Mouse (Mus musculus) intestine, embryonic 16.5 days (tissue): Measurements from ENCODE around the gene Fam166b. TPM values are rescaled to one million over a fixed set of nuclear protein-coding genes. Genes with fewer than 3 reads are reported as not detected.

Source experiments
- ATAC-seq: fragments of 200-750 bp; cut with Nextera tagmentation; 2 replicates; pipeline ENCODE4 v1.8.0; 2017; ENCODE audit warnings: moderate TSS enrichment, moderate library complexity
- H3K27ac ChIP-seq: fragments of 300-500 bp; sonication (generic); 2 replicates; pipeline ENCODE4 v1.5.1; 2014; ENCODE audit warnings: mild to moderate bottlenecking, low read length
- H3K27me3 ChIP-seq: fragments of 300-500 bp; sonication (generic); replicated peaks from 2 replicates; pipeline ENCODE4 v1.6.1; 2014; ENCODE audit warnings: low read length, control low read depth, mixed read lengths; ENCODE audit not compliant: control insufficient read depth, insufficient read depth
- H3K36me3 ChIP-seq: fragments of 300-500 bp; sonication (generic); 2 replicates; pipeline ENCODE4 v1.6.1; 2014; ENCODE audit warnings: low read length, control low read depth; ENCODE audit not compliant: control insufficient read depth, insufficient read depth
- H3K4me1 ChIP-seq: fragments of 300-500 bp; sonication (generic); 2 replicates; pipeline ENCODE4 v1.6.1; 2014; ENCODE audit warnings: low read length, control low read depth, mixed read lengths; ENCODE audit not compliant: control insufficient read depth, insufficient read depth
- H3K4me2 ChIP-seq: fragments of 300-500 bp; sonication (generic); 2 replicates; pipeline ENCODE4 v1.6.1; 2014; ENCODE audit warnings: low read depth, low read length, control low read depth
- H3K4me3 ChIP-seq: fragments of 300-500 bp; sonication (generic); 2 replicates; pipeline ENCODE4 v1.5.1; 2014; ENCODE audit warnings: mild to moderate bottlenecking, low read length
- H3K9ac ChIP-seq: fragments of 300-500 bp; sonication (generic); 2 replicates; pipeline ENCODE4 v1.6.1; 2014; ENCODE audit warnings: low read depth, low read length
- H3K9me3 ChIP-seq: fragments of 300-500 bp; sonication (generic); 2 replicates; pipeline ENCODE4 v1.6.1; 2016; ENCODE audit warnings: low read length, control low read depth; ENCODE audit not compliant: control insufficient read depth
- WGBS: fragments of 180-500 bp; shearing (Covaris S2); extraction: QIAGEN DNeasy Blood & Tissue Kit; methylation state at CpG from one replicate; pipeline ENCODE4 v1.1.7; 2014; 5-methylcytosine and 5-hydroxymethylcytosine counted together
- polyA plus RNA-seq: library from polyadenylated mRNA; unstranded; fragments of >200 nt; fragmentation: Nextera tagmentation; extraction: Ambion mirVana; gene quantifications from 2 replicates; pipeline ENCODE4 v1.2.1, GENCODE M21; 2015

Fam166b gene
- polyA plus RNA-seq, 1 experiment from 2014 or later, result 0.10 TPM

- H3K27ac ChIP-seq, result peak overlapping the region; percentile 38
- H3K4me1 ChIP-seq, result peaks cover 47% of the 10 kb centered on the region
- H3K4me2 ChIP-seq, result peak overlapping the region; percentile 10; the same call in 1 of the 2 replicates
- H3K9ac ChIP-seq, result peak overlapping the region; percentile 2; the same call in 1 of the 2 replicates
- H3K36me3 ChIP-seq, result no peaks in the 10 kb centered on the region
- H3K4me3 ChIP-seq, result 0 out of 2 replicates have a peak overlapping the region, but pooled peaks have one; percentile 5
- H3K27me3 ChIP-seq, result no peaks in the 10 kb centered on the region
- no peak for ATAC-seq
- H3K9me3 ChIP-seq, result no peaks in the 10 kb centered on the region
- 77% methylated on average over 31 of the region's 31 CpGs for WGBS
Observed at GRCm38 (mm10) chr4:43399391-43400131, 29.4 kb downstream of the Fam166b start.

GRCm38 (mm10) chr4:43398829-43399331 is 30.1 kb downstream of the Fam166b start:
- H3K4me1 ChIP-seq, result peaks cover 53% of the 10 kb centered on the region
- H3K4me2 ChIP-seq, result peak overlapping the region; percentile 10; the same call in 1 of the 2 replicates
- H3K9me3 ChIP-seq, result no peaks in the 10 kb centered on the region
- no peaks in the 10 kb centered on the region for H3K36me3 ChIP-seq
- H3K9ac ChIP-seq, result 0 out of 2 replicates have a peak overlapping the region, but pooled peaks have one; percentile 2
- H3K27ac ChIP-seq, result peak overlapping the region; percentile 38
- no peak overlapping the region for H3K4me3 ChIP-seq
- ATAC-seq, result peak; percentile 14; the same call in 1 of the 2 replicates
- no peaks in the 10 kb centered on the region for H3K27me3 ChIP-seq
- 46% methylated on average over 17 of the region's 17 CpGs for WGBS

- H3K4me1 ChIP-seq, result peaks cover 56% of the 10 kb centered on the region
- H3K4me2 ChIP-seq, result no peak overlapping the region
- H3K9me3 ChIP-seq, result no peaks in the 10 kb centered on the region
- H3K27me3 ChIP-seq, result no peaks in the 10 kb centered on the region
- no peaks in the 10 kb centered on the region for H3K36me3 ChIP-seq
- no peak overlapping the region for H3K9ac ChIP-seq
- 65% methylated on average over 4 of the region's 4 CpGs for WGBS
- ATAC-seq, result no peak
- H3K27ac ChIP-seq, result 0 out of 2 replicates have a peak overlapping the region, but pooled peaks have one; percentile 21
- no peak overlapping the region for H3K4me3 ChIP-seq
Observed at GRCm38 (mm10) chr4:43398014-43398413, 30.9 kb downstream of the Fam166b start.

GRCm38 (mm10) chr4:43396381-43396780 is 32.6 kb downstream of the Fam166b start:
- Histone ChIP-seq H3K36me3 (no peaks in the 10 kb centered on the region), H3K4me1 (peaks cover 46% of the 10 kb centered on the region), H3K4me3 (no peak overlapping the region), H3K27me3 (no peaks in the 10 kb centered on the region), H3K4me2 (no peak overlapping the region), H3K9ac (no peak overlapping the region), H3K27ac (no peak overlapping the region), H3K9me3 (no peaks in the 10 kb centered on the region)
- no peak for ATAC-seq
- 77% methylated on average over 5 of the region's 5 CpGs for WGBS

- Histone ChIP-seq H3K36me3 (no peaks in the 10 kb centered on the region), H3K9me3 (no peaks in the 10 kb centered on the region), H3K4me1 (peaks cover 41% of the 10 kb centered on the region), H3K4me3 (no peak overlapping the region), H3K27ac (no peak overlapping the region), H3K9ac (no peak overlapping the region), H3K4me2 (no peak overlapping the region), H3K27me3 (no peaks in the 10 kb centered on the region)
- ATAC-seq, result no peak
- 75% methylated on average over 9 of the region's 9 CpGs for WGBS
Observed at GRCm38 (mm10) chr4:43395836-43396235, 33.1 kb downstream of the Fam166b start.

GRCm38 (mm10) chr4:43395147-43395546 is 33.8 kb downstream of the Fam166b start:
- Histone ChIP-seq H3K4me2 (0 out of 2 replicates have a peak overlapping the region, but pooled peaks have one; percentile 26), H3K27me3 (no peaks in the 10 kb centered on the region), H3K27ac (peak overlapping the region; percentile 96), H3K9me3 (no peaks in the 10 kb centered on the region), H3K4me3 (no peak overlapping the region), H3K9ac (peak overlapping the region; percentile 38; the same call in 1 of the 2 replicates), H3K36me3 (no peaks in the 10 kb centered on the region), H3K4me1 (peaks cover 36% of the 10 kb centered on the region)
- 85% methylated on average over 5 of the region's 5 CpGs for WGBS
- ATAC-seq, result no peak

- ATAC-seq, result peak; percentile 84
- Histone ChIP-seq H3K27ac (peak overlapping the region; percentile 96), H3K9ac (peak overlapping the region; percentile 38; the same call in 1 of the 2 replicates), H3K4me3 (no peak overlapping the region), H3K9me3 (no peaks in the 10 kb centered on the region), H3K4me1 (peaks cover 37% of the 10 kb centered on the region), H3K4me2 (0 out of 2 replicates have a peak overlapping the region, but pooled peaks have one; percentile 26), H3K27me3 (no peaks in the 10 kb centered on the region), H3K36me3 (no peaks in the 10 kb centered on the region)
- 29% methylated on average over 15 of the region's 15 CpGs for WGBS
Observed at GRCm38 (mm10) chr4:43394345-43394891, 34.5 kb downstream of the Fam166b start.

- no peaks in the 10 kb centered on the region for H3K9me3 ChIP-seq
- no peak for ATAC-seq
- H3K9ac ChIP-seq, result no peak overlapping the region
- H3K27ac ChIP-seq, result no peak overlapping the region
- WGBS, result 74% methylated on average over 3 of the region's 3 CpGs
- H3K27me3 ChIP-seq, result no peaks in the 10 kb centered on the region
- no peak overlapping the region for H3K4me3 ChIP-seq
- no peaks in the 10 kb centered on the region for H3K36me3 ChIP-seq
- no peak overlapping the region for H3K4me2 ChIP-seq
- peaks cover 25% of the 10 kb centered on the region for H3K4me1 ChIP-seq
Observed at GRCm38 (mm10) chr4:43391521-43392050, 37.3 kb downstream of the Fam166b start.

GRCm38 (mm10) chr4:43389845-43390440 is 39.0 kb downstream of the Fam166b start:
- no peaks in the 10 kb centered on the region for H3K36me3 ChIP-seq
- H3K4me1 ChIP-seq, result peaks cover 25% of the 10 kb centered on the region
- no peak overlapping the region for H3K27ac ChIP-seq
- no peaks in the 10 kb centered on the region for H3K27me3 ChIP-seq
- no peak for ATAC-seq
- no peak overlapping the region for H3K9ac ChIP-seq
- no peak overlapping the region for H3K4me3 ChIP-seq
- WGBS, result 64% methylated on average over 9 of the region's 9 CpGs
- H3K9me3 ChIP-seq, result no peaks in the 10 kb centered on the region
- no peak overlapping the region for H3K4me2 ChIP-seq
